Comparison of ENCODE assay signal across 8 mouse cellular contexts in genomic region chr12:57776290-57776997, GRCm38 (mm10).
DNase-seq lines count a peak whose midpoint lies in the region; ATAC-seq lines count a peak whose summit lies in the region.

No protein-coding gene starts in this region.

- no peaks in the 10 kb centered on the region for H3K27me3 ChIP-seq in kidney, embryonic 16.5 days (ENCODE audit: insufficient read depth, low read length)
- no peaks in the 10 kb centered on the region for H3K27me3 ChIP-seq in embryonic facial prominence, embryonic 11.5 days (ENCODE audit: control insufficient read depth, insufficient read depth, low read length)
- H3K27me3 ChIP-seq in neural tube, embryonic 15.5 days (replicated peaks) = no peaks in the 10 kb centered on the region

- DNase-seq in kidney, postnatal 25 days = no peak
- DNase-seq in embryonic facial prominence, embryonic 11.5 days (ENCODE audit: low spot score) = peak; percentile 30
- peak; percentile 6 for DNase-seq in layer of hippocampus, adult 8-10 months (ENCODE audit: low spot score in 2 of 2)
- DNase-seq in T-cell, adult 2 months (ENCODE audit: low spot score) = no peak
- DNase-seq in urinary bladder, adult 2 months (ENCODE audit: low spot score) = no peak
- DNase-seq in ovary, postnatal 36 days (ENCODE audit: low spot score) = no peak

- H3K4me2 ChIP-seq in kidney, embryonic 16.5 days (replicated peaks; ENCODE audit: low read depth, low read length) = 0 out of 2 replicates have a peak overlapping the region, but pooled peaks have one; percentile 15
- no peak overlapping the region for H3K4me2 ChIP-seq in embryonic facial prominence, embryonic 11.5 days (ENCODE audit: low read depth, low read length)
- H3K4me2 ChIP-seq in neural tube, embryonic 15.5 days = peak overlapping the region; percentile 36

- H3K9ac ChIP-seq in kidney, embryonic 16.5 days (replicated peaks; ENCODE audit: low read length) = no peak overlapping the region
- no peak overlapping the region for H3K9ac ChIP-seq in embryonic facial prominence, embryonic 11.5 days (replicated peaks; ENCODE audit: low read length)
- H3K9ac ChIP-seq in neural tube, embryonic 15.5 days (replicated peaks) = no peak overlapping the region

- ATAC-seq in kidney, embryonic 16.5 days (ENCODE audit: low FRiP score, low TSS enrichment) = peak; percentile 90
- ATAC-seq in embryonic facial prominence, embryonic 11.5 days (replicated peaks; ENCODE audit: insufficient number of reproducible peaks, low FRiP score, low TSS enrichment, low read depth) = 0 out of 2 replicates have a peak, but pooled peaks have one; percentile 29
- no peak for ATAC-seq in neural tube, embryonic 15.5 days (ENCODE audit: low FRiP score)

- no peaks in the 10 kb centered on the region for H3K4me1 ChIP-seq in kidney, embryonic 16.5 days (ENCODE audit: insufficient read depth, low read length)
- no peaks in the 10 kb centered on the region for H3K4me1 ChIP-seq in embryonic facial prominence, embryonic 11.5 days (ENCODE audit: control insufficient read depth, insufficient read depth, low read length)
- H3K4me1 ChIP-seq in neural tube, embryonic 15.5 days = peaks cover 8% of the 10 kb centered on the region

- H3K27ac ChIP-seq in kidney, embryonic 16.5 days (ENCODE audit: low read length) = no peak overlapping the region
- H3K27ac ChIP-seq in embryonic facial prominence, embryonic 11.5 days (replicated peaks; ENCODE audit: low read depth, low read length) = no peak overlapping the region
- no peak overlapping the region for H3K27ac ChIP-seq in neural tube, embryonic 15.5 days (replicated peaks)

- H3K4me3 ChIP-seq in kidney, embryonic 16.5 days (ENCODE audit: low read length) = no peak overlapping the region
- no peak overlapping the region for H3K4me3 ChIP-seq in embryonic facial prominence, embryonic 11.5 days (ENCODE audit: low read depth, low read length)
- no peak overlapping the region for H3K4me3 ChIP-seq in neural tube, embryonic 15.5 days (replicated peaks)

- H3K9me3 ChIP-seq in kidney, embryonic 16.5 days (ENCODE audit: low read length) = no peaks in the 10 kb centered on the region
- no peaks in the 10 kb centered on the region for H3K9me3 ChIP-seq in embryonic facial prominence, embryonic 11.5 days (replicated peaks; ENCODE audit: control insufficient read depth, low read length)
- H3K9me3 ChIP-seq in neural tube, embryonic 15.5 days (replicated peaks) = no peaks in the 10 kb centered on the region

- WGBS in kidney, embryonic 16.5 days = 11% methylated on average over 12 of the region's 12 CpGs
- WGBS in embryonic facial prominence, embryonic 11.5 days = 12% methylated on average over 12 of the region's 12 CpGs
- 9% methylated on average over 12 of the region's 12 CpGs for WGBS in neural tube, embryonic 15.5 days

- H3K36me3 ChIP-seq in kidney, embryonic 16.5 days (ENCODE audit: insufficient read depth, low read length) = no peaks in the 10 kb centered on the region
- H3K36me3 ChIP-seq in embryonic facial prominence, embryonic 11.5 days (replicated peaks; ENCODE audit: control insufficient read depth, insufficient read depth, low read depth, low read length) = no peaks in the 10 kb centered on the region
- H3K36me3 ChIP-seq in neural tube, embryonic 15.5 days = no peaks in the 10 kb centered on the region

Comparison
In these comparisons a context has a peak if more than half of its experiments do, and no peak if none do; other contexts are left out.
1. DNase-seq: peak in embryonic facial prominence, embryonic 11.5 days (single experiment) and layer of hippocampus, adult 8-10 months (2 of 2); none in kidney, postnatal 25 days (0 of 2), T-cell, adult 2 months (single experiment), urinary bladder, adult 2 months (single experiment) and ovary, postnatal 36 days (single experiment).